ENCODE assay signal across 8 mouse cellular contexts in the genomic region with DNA sequence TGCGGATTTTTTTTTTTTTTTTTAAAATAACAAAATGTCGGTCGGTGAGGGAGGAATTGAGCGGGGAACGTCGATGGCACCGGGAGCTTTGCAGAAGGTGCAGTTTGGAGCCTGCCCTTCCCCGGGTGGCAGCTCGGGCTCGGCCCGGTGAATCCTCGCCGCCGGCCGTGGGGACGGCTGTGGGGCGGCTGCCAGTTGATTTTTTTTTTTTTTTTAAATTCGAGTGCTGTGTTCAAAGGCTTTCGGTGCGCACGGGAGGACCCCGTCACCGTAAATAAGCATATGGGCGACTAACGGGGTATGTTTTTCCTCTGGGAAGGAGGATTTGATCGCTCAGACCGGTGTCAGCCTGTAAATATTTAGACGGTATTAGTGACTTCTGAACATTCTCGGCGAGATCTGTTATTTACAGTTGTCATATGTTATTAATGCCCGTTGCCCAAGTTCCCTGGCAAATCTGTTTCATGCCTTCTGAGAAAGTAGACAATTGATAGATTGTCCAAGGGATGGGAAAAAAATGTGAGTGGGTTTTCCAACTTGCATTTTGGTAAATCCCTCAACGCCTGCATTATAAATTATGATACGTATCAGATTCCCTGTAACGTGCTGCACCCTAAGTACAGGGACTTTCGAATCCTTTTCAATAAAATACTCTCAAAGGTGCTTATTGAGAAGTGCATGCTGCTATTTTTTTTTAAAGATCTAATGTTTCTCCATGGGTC. TPM values are rescaled to one million over a fixed set of nuclear protein-coding genes. Genes with fewer than 3 reads are reported as not detected.
A peak's percentile ranks its signal among the peaks of the same experiment; 100 is the strongest.
DNase-seq lines count a peak whose midpoint lies in the region; ATAC-seq and TF ChIP-seq lines count a peak whose summit lies in the region.

No protein-coding gene starts in this region.

- no peak for TF ChIP-seq POLR2A in bone marrow macrophage, adult 2 months (IDR thresholded peaks at IDR 0.05; ENCODE audit: borderline replicate concordance, low read depth, low read length)

- TF ChIP-seq CTCF in bone marrow macrophage, adult 2 months (IDR thresholded peaks at IDR 0.05; ENCODE audit: low read depth, low read length) = no peak

- peaks cover 14% of the 10 kb centered on the region for H3K4me1 ChIP-seq in bone marrow macrophage, adult 2 months (ENCODE audit: control insufficient read depth, insufficient read depth, low read length)
- peaks cover 6% of the 10 kb centered on the region for H3K4me1 ChIP-seq in forebrain, embryonic 11.5 days (replicated peaks; ENCODE audit: control insufficient read depth, insufficient read depth, low read length)
- H3K4me1 ChIP-seq in hindbrain, embryonic 14.5 days (replicated peaks; ENCODE audit: control insufficient read depth, insufficient read depth, low read length) = peaks cover 36% of the 10 kb centered on the region
- H3K4me1 ChIP-seq in liver, embryonic 11.5 days (replicated peaks; ENCODE audit: control insufficient read depth, insufficient read depth, low read length) = peaks cover 31% of the 10 kb centered on the region

- H3K27ac ChIP-seq in bone marrow macrophage, adult 2 months (ENCODE audit: insufficient read depth, low read depth, low read length) = no peak overlapping the region
- peak overlapping the region; percentile 96 for H3K27ac ChIP-seq in forebrain, embryonic 11.5 days (ENCODE audit: low read depth, low read length)
- peak overlapping the region; percentile 99 for H3K27ac ChIP-seq in hindbrain, embryonic 14.5 days
- peak overlapping the region; percentile 98 for H3K27ac ChIP-seq in liver, embryonic 11.5 days (ENCODE audit: low read depth, low read length)

- H3K36me3 ChIP-seq in forebrain, embryonic 11.5 days (ENCODE audit: control insufficient read depth, insufficient read depth, low read length) = no peaks in the 10 kb centered on the region
- peaks cover 8% of the 10 kb centered on the region for H3K36me3 ChIP-seq in hindbrain, embryonic 14.5 days (replicated peaks; ENCODE audit: control insufficient read depth, insufficient read depth)
- peaks cover 4% of the 10 kb centered on the region; the same call in 1 of the 2 replicates for H3K36me3 ChIP-seq in liver, embryonic 11.5 days (ENCODE audit: control insufficient read depth, insufficient read depth, low read length)

- peak overlapping the region; percentile 99 for H3K9ac ChIP-seq in forebrain, embryonic 11.5 days (ENCODE audit: low read length)
- H3K9ac ChIP-seq in hindbrain, embryonic 14.5 days = peak overlapping the region; percentile 98
- peak overlapping the region; percentile 98 for H3K9ac ChIP-seq in liver, embryonic 11.5 days (ENCODE audit: low read depth, low read length)

- H3K9me3 ChIP-seq in forebrain, embryonic 11.5 days (ENCODE audit: control insufficient read depth, low read length) = no peaks in the 10 kb centered on the region
- no peaks in the 10 kb centered on the region for H3K9me3 ChIP-seq in hindbrain, embryonic 14.5 days (ENCODE audit: control insufficient read depth, low read length)
- no peaks in the 10 kb centered on the region for H3K9me3 ChIP-seq in liver, embryonic 11.5 days (ENCODE audit: control insufficient read depth, low read length)

- 3% methylated on average over 35 of the region's 35 CpGs for WGBS in forebrain, embryonic 11.5 days
- 2% methylated on average over 35 of the region's 35 CpGs for WGBS in hindbrain, embryonic 14.5 days
- 4% methylated on average over 35 of the region's 35 CpGs for WGBS in liver, embryonic 11.5 days

- H3K4me2 ChIP-seq in forebrain, embryonic 11.5 days (ENCODE audit: low read depth, low read length, severe bottlenecking) = peak overlapping the region; percentile 73
- peak overlapping the region; percentile 93 for H3K4me2 ChIP-seq in hindbrain, embryonic 14.5 days (replicated peaks)
- H3K4me2 ChIP-seq in liver, embryonic 11.5 days = peak overlapping the region; percentile 85

- peak; percentile 39 for DNase-seq in ovary, postnatal 36 days (ENCODE audit: low spot score)
- DNase-seq in ovary, postnatal 10 days (ENCODE audit: low spot score) = no peak
- no peak for DNase-seq in forebrain, embryonic 11.5 days (ENCODE audit: low spot score)
- DNase-seq in hindbrain, embryonic 14.5 days (ENCODE audit: low spot score) = peak; percentile 40
- DNase-seq in liver, embryonic 11.5 days (ENCODE audit: low spot score) = peak; percentile 55
- peak; percentile 53 for DNase-seq in naive thymus-derived CD4-positive, alpha-beta T cell, adult 2 months (ENCODE audit: low read depth)
- peak; percentile 32 to 35 for DNase-seq in thymus, postnatal 36 days

- H3K4me3 ChIP-seq in bone marrow macrophage, adult 2 months (ENCODE audit: insufficient read depth, low read length) = peak overlapping the region; percentile 64
- peak overlapping the region; percentile 86 for H3K4me3 ChIP-seq in forebrain, embryonic 11.5 days (ENCODE audit: low read depth, low read length)
- H3K4me3 ChIP-seq in hindbrain, embryonic 14.5 days (replicated peaks; ENCODE audit: low read length) = peak overlapping the region; percentile 79
- H3K4me3 ChIP-seq in liver, embryonic 11.5 days (ENCODE audit: low read depth, low read length) = peak overlapping the region; percentile 95

- no peaks in the 10 kb centered on the region for H3K27me3 ChIP-seq in forebrain, embryonic 11.5 days (ENCODE audit: control insufficient read depth, insufficient read depth, low read length)
- H3K27me3 ChIP-seq in hindbrain, embryonic 14.5 days (ENCODE audit: control insufficient read depth, insufficient read depth, low read length) = no peaks in the 10 kb centered on the region
- no peaks in the 10 kb centered on the region for H3K27me3 ChIP-seq in liver, embryonic 11.5 days (replicated peaks; ENCODE audit: control insufficient read depth, insufficient read depth, low read length)

- ATAC-seq in forebrain, embryonic 11.5 days (replicated peaks; ENCODE audit: low FRiP score) = 0 out of 2 replicates have a peak, but pooled peaks have one; percentile 3
- no peak for ATAC-seq in hindbrain, embryonic 14.5 days (ENCODE audit: low FRiP score)
- 0 out of 2 replicates have a peak, but pooled peaks have one; percentile 12 for ATAC-seq in liver, embryonic 11.5 days (replicated peaks; ENCODE audit: low FRiP score)

RNA-seq across cellular contexts. Expression of gene Ube2e3, which starts 2.0 kb away (rescaled TPM):
- polyA plus RNA-seq in bone marrow macrophage, adult 2 months (2012; ENCODE audit: insufficient read depth, insufficient read length, missing spikeins) = 43.5 and 50.4 TPM in 2 replicates
- 248 and 256 TPM in 2 replicates for polyA plus RNA-seq in forebrain, embryonic 11.5 days (2014; fragmentation: Nextera tagmentation; extraction: Ambion mirVana)
- 293 and 295 TPM in 2 replicates for polyA plus RNA-seq in hindbrain, embryonic 14.5 days (2014; fragmentation: Nextera tagmentation; extraction: Ambion mirVana)
- polyA plus RNA-seq in liver, embryonic 11.5 days (2014; fragmentation: Nextera tagmentation; extraction: Ambion mirVana) = 104 and 110 TPM in 2 replicates

Comparison
In these comparisons a context has a peak if more than half of its experiments do, and no peak if none do; other contexts are left out.
1. DNase-seq: peak in ovary, postnatal 36 days (single experiment), hindbrain, embryonic 14.5 days (single experiment), liver, embryonic 11.5 days (single experiment), naive thymus-derived CD4-positive, alpha-beta T cell, adult 2 months (single experiment) and thymus, postnatal 36 days (2 of 2); none in ovary, postnatal 10 days (single experiment) and forebrain, embryonic 11.5 days (single experiment).
2. Peak in every context shown above with its lines, with median percentiles within 50 percentile points of each other: H3K4me3 ChIP-seq, H3K4me2 ChIP-seq and H3K9ac ChIP-seq.